Mouse (Mus musculus): ENCODE measurements around the gene Sbk3.
A peak's percentile ranks its signal among the peaks of the same experiment; 100 is the strongest.

Sbk3 gene

DNA sequence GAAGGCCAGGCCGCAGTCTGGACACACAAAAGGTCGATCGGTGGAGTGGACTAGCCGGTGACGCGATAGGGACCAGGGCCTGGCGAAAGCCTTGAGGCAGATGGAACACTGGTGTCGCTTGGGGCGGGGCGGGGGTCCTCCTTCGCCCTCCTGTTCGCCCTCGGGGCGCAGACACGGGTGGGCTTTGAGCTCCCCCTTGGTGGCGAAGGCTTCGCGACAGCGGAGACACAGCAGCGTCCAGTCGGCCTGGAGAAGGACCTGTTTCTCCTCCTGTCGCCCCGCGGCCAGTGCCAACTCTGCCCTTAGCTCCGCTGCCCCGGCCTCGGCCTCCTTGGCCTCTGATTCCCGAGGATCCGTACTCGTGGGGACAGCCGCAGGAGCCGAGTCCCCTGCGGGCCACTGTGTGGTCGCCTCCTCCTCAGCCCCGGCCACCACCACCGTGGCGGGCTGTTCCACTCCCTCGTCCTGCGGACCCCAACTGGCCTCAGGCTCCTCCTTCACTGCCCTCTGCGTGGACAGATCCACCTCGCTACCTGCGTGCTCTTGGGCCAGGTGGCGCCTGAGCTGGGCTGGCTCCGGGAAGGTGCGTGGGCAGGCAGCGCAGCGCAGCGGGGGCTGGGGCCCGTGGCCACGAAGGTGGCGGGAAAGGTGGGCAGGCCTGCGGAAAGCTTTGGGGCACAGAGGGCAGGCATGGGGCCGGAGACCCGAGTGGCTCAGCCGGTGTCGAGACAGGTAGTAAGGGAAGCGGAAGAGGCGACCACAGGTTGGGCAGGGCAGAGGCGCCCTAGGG, 23.2 kb upstream of the Sbk3 start:
- no peak for DNase-seq (ENCODE audit: inconsistent age in 2 of 2, low spot score in 1 of 2)

GRCm38 (mm10) chr7:4993347-4993998, 22.5 kb upstream of the Sbk3 start:
- DNase-seq (ENCODE audit: inconsistent age in 2 of 2, low spot score in 1 of 2): no peak

GRCm38 (mm10) chr7:4988250-4988649, 17.3 kb upstream of the Sbk3 start:
- DNase-seq (ENCODE audit: inconsistent age in 2 of 2, low spot score in 1 of 2): no peak

- DNase-seq (ENCODE audit: inconsistent age in 2 of 2, low spot score in 1 of 2): no peak
These were observed 5.9 kb upstream of the Sbk3 start for GRCm38 (mm10) chr7:4976832-4977231.

GRCm38 (mm10) chr7:4975455-4975854, 4.5 kb upstream of the Sbk3 start:
- DNase-seq (ENCODE audit: inconsistent age in 2 of 2, low spot score in 1 of 2): no peak

- peak; percentile 87 to 92 for DNase-seq (ENCODE audit: inconsistent age in 2 of 2, low spot score in 1 of 2)
These were observed 1.5 kb upstream of the Sbk3 start for GRCm38 (mm10) chr7:4972321-4973047.

- DNase-seq (ENCODE audit: inconsistent age in 2 of 2, low spot score in 1 of 2): no peak
These were observed 742 bp upstream of the Sbk3 start for GRCm38 (mm10) chr7:4971710-4972109.

GRCm38 (mm10) chr7:4964988-4965387, 6.0 kb downstream of the Sbk3 start:
- no peak for DNase-seq (ENCODE audit: inconsistent age in 2 of 2, low spot score in 1 of 2)

- peak; percentile 88 to 95 for DNase-seq (ENCODE audit: inconsistent age in 2 of 2, low spot score in 1 of 2)
These were observed 6.7 kb downstream of the Sbk3 start, which contains the start of gene Sbk2 for GRCm38 (mm10) chr7:4964272-4964671. TSS of gene Sbk2 (minus strand) at chr7:4964406.

- no peak for DNase-seq (ENCODE audit: inconsistent age in 2 of 2, low spot score in 1 of 2)
These were observed 7.4 kb downstream of the Sbk3 start for GRCm38 (mm10) chr7:4963527-4963926.

- DNase-seq (ENCODE audit: inconsistent age in 2 of 2, low spot score in 1 of 2): no peak
These were observed 13.6 kb downstream of the Sbk3 start for GRCm38 (mm10) chr7:4957361-4957760.

- DNase-seq (ENCODE audit: inconsistent age in 2 of 2, low spot score in 1 of 2): no peak
These were observed 17.0 kb downstream of the Sbk3 start for GRCm38 (mm10) chr7:4953815-4954445.

DNA sequence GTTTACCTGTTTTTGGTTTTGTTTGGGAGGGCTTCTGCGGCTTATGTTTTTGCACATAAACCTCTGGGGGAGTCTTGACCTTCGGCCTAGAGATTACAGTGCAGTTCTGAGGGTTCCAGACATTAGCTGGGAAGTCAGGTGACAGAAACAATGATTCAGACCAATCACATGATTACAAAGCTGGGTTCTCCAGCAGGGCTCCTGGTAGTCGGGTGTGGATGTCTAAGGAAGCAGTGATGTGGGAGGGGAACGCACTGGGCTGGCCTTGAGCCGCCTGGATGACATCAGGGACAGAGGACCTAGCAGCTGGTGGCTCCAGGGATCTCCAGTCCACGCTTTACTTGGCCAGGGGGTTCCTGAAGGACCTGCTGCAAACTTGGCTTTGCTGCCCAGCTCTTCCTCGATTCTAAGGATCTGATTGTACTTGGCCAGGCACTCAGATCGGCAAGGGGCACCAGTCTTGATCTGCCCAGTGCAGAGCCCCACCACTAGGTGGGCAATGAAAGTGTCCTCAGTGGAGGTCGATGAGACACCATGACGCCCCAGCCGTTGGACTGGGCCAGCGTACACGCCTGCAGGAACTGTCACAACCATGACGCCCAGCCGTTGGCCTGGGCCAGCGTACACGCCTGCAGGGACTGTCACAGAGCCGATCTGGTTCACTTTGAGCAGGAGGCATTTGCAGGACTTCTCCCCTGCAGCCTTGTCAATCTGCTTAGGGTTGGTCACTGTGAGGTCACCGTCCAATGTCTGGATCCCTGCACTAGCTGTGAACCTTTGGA, 20.2 kb downstream of the Sbk3 start:
- peak; percentile 78 to 80 for DNase-seq (ENCODE audit: inconsistent age in 2 of 2, low spot score in 1 of 2)

DNA sequence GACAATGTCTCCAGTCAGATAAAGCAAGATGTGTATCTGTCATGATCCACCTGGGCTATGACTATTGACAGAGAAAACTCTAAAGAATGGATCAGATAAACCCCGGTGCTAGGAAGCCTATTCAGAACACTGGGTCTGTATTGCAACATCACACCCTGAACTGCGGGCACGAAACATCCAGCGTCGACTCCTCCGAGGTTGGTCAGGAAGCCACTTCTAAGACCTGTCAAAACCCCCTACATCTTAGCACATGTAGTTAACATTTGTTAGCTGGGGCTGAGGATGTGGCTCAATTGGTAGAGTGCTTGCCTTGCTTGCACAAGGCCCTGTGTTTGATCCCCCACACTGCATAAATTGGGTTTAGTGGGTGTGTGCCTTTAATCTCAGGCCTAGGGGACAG, 22.6 kb downstream of the Sbk3 start:
- no peak for DNase-seq (ENCODE audit: inconsistent age in 2 of 2, low spot score in 1 of 2)

- DNase-seq (ENCODE audit: inconsistent age in 2 of 2, low spot score in 1 of 2): peak; percentile 72 to 85
These were observed 23.1 kb downstream of the Sbk3 start for GRCm38 (mm10) chr7:4947855-4948254.

DNA sequence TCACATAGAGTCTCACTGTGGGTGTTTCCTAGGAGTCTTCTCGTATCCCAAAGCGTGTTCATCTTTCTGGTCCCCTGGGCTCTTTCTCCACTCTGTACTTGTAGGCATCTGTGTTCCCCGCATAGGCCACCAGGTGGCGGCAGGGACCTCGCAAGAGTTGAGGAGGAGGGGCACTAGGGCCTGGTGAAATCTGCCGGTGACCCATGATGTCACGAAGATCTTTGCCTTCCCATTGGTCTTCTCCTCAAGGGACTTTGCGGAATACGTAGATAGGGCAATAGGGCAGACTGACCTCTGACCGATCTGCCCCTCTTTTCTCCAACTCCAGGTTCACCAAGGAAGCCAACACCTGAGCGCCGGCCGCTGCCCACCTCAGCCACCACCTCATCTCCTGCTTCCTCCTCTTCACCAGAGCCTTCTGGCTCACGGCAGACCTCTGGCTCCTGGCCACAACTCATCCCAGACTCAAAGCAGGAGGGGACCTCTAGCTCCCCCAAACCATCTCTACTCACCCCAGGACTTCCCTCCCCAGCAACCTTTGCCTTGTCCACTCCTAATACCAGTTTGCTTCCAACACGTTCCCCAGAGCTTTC, 27.6 kb downstream of the Sbk3 start:
- peak; percentile 93 to 98 for DNase-seq (ENCODE audit: inconsistent age in 2 of 2, low spot score in 1 of 2)

DNA sequence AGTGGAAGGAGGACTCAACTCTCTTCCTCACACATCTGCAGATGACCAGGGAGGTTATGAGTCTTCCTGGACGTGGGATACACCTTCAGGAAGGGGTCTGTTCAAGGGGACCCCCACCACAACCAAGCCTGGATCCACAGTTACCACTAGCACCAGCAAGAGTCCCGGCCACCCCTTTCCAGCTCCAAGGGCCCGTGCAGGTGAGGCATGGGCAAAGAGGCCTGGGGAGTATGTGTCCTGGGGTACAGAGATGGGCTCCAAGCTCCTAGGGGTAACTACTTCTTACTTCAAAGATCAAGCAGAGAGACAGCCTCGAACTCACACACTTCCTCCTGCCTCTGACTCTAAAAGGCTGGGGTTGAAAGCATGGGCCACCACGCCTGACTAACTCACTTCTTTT, 28.3 kb downstream of the Sbk3 start:
- DNase-seq (ENCODE audit: inconsistent age in 2 of 2, low spot score in 1 of 2): no peak

- DNase-seq (ENCODE audit: inconsistent age in 2 of 2, low spot score in 1 of 2): peak; percentile 82 to 96
These were observed 30.9 kb downstream of the Sbk3 start for GRCm38 (mm10) chr7:4940068-4940479.

GRCm38 (mm10) chr7:4938456-4938855, 32.5 kb downstream of the Sbk3 start:
- peak; percentile 72 to 91 for DNase-seq (ENCODE audit: inconsistent age in 2 of 2, low spot score in 1 of 2)

DNA sequence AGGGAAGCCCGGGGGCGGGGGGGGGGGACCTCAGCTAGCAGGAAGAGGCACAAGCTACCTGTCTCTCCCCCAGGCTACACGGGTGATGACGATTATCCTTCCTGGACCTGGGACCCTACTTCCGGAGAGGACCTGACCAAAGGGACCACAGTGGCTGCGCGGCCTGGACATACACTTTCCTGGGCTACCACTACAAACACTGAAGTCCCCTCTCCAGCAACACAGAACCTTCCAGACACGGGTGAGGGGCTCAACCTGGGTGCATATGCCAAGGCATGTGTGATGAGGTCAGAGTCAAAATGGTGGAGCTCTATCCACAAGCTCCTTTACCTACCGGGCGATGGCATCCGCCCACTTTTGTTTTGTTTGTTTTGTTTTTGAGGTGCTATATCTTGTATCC, 33.6 kb downstream of the Sbk3 start:
- DNase-seq (ENCODE audit: inconsistent age in 2 of 2, low spot score in 1 of 2): no peak
